Mouse (Mus musculus) spleen, postnatal 14 days (tissue): ENCODE measurements around the gene Slc39a2.
"Not testable (repeated sequence)": the region's sequence is repeated elsewhere in the genome, so short reads cannot be mapped to it uniquely, and the experiment has no call there.

ENCODE experiments used
- DNase-seq, 2 experiments: peaks; one replicate each; pipeline ENCODE4 v3.0.0; 2021 to 2022; ENCODE audit warnings: low spot score in 2 of 2

Gene Slc39a2

GRCm38 (mm10) chr14:51902806-51903710, 10.4 kb downstream of the Slc39a2 start:
- peak; percentile 38 to 68 for DNase-seq

DNA sequence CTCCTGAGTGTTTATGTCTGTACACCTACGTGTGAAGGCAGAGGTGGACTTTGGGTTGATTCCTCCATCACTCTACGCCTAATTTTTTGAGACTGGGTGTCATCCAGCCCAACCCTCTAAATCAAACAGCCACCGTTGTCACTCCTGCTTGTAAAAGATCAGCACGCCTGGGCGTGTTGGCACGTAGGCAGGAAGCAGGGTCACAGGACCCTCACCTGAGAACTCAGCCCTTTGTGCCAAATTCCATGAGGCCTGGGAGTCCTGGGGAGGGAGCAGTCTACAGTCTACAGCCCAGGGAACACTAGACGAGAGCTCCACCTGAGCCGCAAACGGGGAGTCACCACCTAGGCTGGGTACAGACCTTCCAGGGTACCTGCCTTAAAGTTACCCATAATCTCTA, 11.1 kb downstream of the Slc39a2 start:
- no peak for DNase-seq

GRCm38 (mm10) chr14:51904706-51905105, 12.0 kb downstream of the Slc39a2 start:
- no peak for DNase-seq

DNA sequence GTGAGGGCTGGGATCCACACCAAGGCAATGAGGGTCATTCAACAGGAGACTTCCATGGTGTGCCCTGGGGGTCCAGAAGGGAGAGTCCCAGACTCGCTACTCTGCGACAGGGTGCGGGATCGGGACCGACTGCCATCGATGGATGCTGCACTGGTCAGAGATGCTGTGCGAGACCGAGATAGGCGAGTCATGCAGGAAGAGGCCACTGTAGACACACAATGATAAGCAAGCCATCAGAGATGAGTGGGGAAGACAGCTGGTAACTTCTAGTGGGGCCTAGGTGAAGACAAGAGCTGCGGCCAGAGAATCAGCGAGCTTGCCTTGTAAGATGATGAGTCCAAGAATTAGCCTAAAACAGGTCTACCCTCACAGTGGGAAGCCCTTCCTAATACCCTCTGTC, 13.4 kb downstream of the Slc39a2 start:
- DNase-seq, result no peak

DNA sequence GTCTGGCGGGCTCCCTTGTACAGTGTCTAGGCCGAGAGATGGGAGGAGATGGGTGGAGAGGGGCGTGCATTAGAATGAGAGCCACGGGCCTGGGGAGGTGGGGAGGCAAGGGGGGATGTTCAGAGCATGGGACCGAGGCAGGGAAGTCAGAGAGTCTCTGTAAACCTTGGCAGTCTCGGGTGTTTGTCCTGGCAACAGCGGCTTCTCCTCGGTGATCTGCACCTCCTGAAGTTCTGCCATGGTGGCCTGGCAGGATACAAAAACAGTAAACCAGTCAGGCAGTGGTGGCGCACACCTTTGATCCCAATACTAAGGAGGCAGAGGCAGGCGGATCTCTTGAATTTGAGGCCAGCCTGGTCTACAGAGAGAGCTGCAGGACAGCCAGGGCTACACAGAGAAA, 18.6 kb downstream of the Slc39a2 start:
- no peak for DNase-seq

- no peak for DNase-seq
Observed at GRCm38 (mm10) chr14:51912391-51913061, 19.8 kb downstream of the Slc39a2 start.

GRCm38 (mm10) chr14:51913062-51913959, 20.6 kb downstream of the Slc39a2 start:
- peak; percentile 44 to 46 for DNase-seq

DNA sequence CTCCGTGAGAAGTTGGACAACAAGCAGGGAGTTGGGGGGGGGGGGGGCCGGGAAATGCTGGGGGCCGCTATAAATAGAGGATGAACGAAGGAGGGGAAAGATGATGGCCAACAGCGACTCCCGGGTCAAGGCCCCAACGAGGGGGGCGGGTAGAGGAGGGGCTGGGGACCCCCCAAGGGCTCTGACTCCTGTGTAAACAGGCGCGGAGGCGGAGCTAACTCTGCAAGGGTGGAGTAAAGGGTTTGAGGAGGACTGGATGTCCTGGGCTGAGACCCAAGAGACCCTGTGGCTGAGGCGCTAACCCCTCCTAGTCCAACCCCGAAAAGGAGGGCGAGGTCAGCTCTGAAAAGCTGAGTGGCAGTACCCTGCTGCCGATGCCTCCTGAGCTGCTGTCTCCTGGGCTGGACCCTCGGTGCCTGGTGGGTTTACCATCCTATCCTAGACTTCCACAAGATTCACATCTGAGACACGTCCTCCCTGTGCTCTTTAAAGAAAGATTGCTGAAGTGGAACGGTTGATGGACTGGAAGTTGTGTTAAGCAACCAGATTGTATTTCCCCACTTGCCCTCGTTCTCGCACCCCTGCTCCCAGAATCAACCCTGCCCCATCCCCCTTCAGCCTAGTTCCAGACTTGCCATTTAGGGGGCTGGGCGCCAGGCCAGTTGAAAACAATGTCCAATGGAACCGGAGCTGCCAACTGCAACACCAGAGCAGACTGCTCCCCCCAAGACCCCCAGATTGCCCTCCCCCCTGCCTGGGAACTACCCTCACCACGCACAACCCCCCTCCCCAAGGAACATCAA, 21.5 kb downstream of the Slc39a2 start, which contains the start of gene Ndrg2:
Gene Ndrg2 (minus strand): TSS at position 199 of the 803 bp plus-strand sequence.
- DNase-seq, result no peak

DNA sequence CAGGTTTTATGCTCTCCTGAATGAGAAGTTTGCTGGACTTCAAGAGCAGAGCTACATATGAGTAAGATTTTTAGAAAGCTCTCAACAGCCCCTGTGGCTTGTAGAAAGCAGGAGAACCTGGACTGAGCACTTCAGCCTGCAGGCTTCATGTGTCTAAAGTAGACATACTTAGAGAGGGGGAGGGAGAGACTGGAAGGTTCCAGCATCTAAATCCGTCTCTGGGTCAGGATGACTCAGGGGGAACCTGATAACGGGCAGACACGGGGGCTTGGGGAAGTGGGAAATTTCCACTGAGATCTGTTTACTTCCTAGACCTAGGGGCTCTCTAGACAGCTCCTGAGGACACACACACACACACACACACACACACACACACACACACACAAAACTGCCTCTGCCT, 22.3 kb downstream of the Slc39a2 start:
- no peak for DNase-seq

- no peak for DNase-seq
Observed at GRCm38 (mm10) chr14:51916539-51916938, 23.9 kb downstream of the Slc39a2 start.

GRCm38 (mm10) chr14:51918125-51918524, 25.4 kb downstream of the Slc39a2 start, which contains the start of gene Tppp2:
Tppp2 (plus strand) TSS chr14:51918425.
- no peak for DNase-seq

- DNase-seq, result no peak
Observed at GRCm38 (mm10) chr14:51918966-51919365, 26.3 kb downstream of the Slc39a2 start.

GRCm38 (mm10) chr14:51921759-51922570, 29.3 kb downstream of the Slc39a2 start:
- no peak for DNase-seq

- DNase-seq, result no peak
Observed at GRCm38 (mm10) chr14:51922571-51922865, 29.8 kb downstream of the Slc39a2 start, which contains the start of gene Rnase13. Rnase13 (minus strand) TSS chr14:51922773.

DNA sequence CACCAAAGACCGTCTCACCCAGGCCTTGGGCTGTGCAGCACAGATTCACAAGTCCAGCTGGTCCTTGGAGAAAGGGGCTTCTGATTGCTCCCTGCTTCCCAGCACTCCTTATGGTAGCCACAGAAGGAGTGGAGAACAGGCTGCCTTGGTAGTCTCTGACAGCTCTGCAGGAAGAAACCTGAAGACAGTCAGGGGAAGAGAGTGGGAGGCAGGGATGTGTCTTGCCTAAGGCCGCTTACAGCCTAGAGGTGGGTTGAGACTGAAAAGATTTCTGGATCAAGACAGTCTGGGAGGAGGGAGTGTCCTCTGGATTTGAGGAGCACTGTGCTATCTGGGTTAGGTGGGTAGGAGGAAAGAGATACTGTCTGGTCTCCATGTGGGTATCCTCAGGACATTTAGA, 30.2 kb downstream of the Slc39a2 start:
- no peak for DNase-seq

DNA sequence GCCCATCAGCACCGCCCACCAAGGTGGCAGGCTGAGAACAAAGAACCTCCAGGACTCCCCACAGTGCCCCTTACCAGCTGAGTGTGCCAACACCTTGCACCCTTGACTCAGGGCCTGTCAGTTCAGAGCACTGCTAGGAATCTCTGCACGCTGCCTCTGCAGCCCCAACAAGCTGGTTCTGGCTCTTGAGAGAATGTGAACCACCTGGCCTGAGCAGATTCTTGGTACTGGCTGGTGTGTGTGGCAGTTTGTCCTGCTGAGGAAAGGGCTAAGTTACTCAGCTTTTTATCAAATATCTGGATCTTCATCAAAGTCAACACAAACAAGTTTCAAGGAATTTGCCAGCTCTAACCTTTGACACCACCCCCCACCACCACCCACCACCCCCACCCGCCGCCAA, 30.8 kb downstream of the Slc39a2 start:
- DNase-seq, result no peak

- not testable (repeated sequence) for DNase-seq
Observed at GRCm38 (mm10) chr14:51926930-51927329, 34.2 kb downstream of the Slc39a2 start.

GRCm38 (mm10) chr14:51929309-51929943, 36.7 kb downstream of the Slc39a2 start:
- DNase-seq, result no peak

- DNase-seq, result no peak
Observed at GRCm38 (mm10) chr14:51929968-51930367, 37.3 kb downstream of the Slc39a2 start.

DNA sequence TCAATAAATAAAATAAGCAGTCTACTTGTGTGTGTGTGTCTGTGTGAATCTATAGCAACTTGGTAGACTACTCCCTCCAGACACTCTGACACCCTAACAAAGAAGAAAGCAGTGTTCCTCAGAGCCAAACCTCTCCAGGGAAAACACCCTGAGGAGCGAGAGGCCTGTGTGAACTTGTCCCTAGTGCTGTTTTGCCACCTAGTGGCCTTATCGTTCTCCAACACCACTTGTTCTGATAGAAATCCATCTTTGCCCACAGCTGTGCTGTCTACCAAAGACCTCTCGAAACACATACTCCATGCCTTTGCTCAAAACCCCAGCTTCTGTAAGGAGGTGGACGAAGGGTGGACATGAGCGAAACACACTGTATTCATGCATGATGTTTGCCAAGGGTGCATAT, 38.1 kb downstream of the Slc39a2 start:
- no peak for DNase-seq
